Mouse (Mus musculus): ENCODE results near the gene Smpx. TPM values are rescaled to one million over a fixed set of nuclear protein-coding genes. Genes with fewer than 3 reads are reported as not detected.
A peak's percentile ranks its signal among the peaks of the same experiment; 100 is the strongest.

Smpx gene
- not detected for total RNA-seq (2021)
- long read RNA-seq, result 0 reads

DNA sequence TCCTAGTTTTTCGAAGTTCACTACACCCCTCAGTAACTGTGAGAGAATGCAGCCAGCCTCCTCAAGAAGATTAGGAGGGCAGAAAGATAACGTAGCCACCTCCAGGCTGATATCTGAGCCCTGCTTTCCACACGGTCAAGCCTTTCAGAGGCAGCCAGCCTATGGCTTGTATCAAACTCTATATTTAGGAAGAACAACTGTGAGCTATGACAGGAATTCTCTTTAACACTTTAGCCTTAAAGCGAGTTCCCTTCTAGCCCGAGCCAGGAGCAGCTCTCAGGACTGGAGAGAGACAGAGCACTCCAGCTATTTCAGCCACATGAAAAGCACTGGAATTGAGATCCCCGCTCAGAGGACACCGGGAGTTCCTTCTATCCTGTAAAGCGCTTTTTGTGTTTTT, at the start of gene Smpx:
TSS of gene Smpx (plus strand) at position 49 of the 400 bp plus-strand sequence.
- no peak for DNase-seq (ENCODE audit: low spot score in 2 of 2)

- DNase-seq (ENCODE audit: low spot score in 2 of 2), result no peak
These were observed 43.7 kb upstream of the Smpx start for GRCm38 (mm10) chrX:157655047-157655446.

DNA sequence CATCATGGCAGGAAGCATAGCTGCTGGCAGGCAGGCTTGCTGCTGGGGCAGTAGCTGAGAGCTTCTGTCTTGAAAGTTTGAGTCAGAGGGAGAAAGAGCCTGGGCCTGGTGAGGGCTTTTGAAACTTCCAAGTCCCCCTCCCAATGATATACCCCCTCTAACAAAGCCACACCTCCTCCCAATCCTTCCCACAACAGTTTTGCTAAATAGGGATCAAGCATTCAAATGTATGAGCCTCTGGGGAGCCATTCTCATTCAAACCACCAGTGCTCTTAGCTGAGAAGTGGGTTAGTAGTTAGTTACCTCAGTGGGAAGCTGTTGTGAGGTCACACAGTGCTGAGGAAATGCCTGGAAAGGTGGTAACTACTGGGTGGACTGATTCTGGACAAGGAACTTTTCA, 41.4 kb upstream of the Smpx start:
- DNase-seq (ENCODE audit: low spot score in 2 of 2), result no peak

DNA sequence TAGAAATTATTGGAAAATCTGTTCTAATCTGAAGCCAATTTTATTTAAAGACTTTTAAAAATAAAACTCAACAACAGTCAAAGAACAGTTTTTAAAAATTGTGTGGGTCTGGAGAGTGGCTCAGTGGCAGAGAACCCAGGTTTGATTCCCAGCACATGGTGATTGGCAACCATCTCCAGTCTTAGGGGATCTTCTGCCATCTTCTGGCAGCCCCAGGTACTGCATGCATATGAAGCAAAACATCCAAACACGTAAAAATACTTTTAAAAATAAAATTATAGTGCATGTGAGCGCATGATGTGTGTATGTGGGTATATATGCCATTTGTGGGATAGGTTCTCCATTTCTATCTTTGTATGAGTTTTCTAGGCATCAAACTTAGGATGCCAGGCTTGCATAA, 26.9 kb upstream of the Smpx start:
- no peak for DNase-seq (ENCODE audit: low spot score in 2 of 2)

DNA sequence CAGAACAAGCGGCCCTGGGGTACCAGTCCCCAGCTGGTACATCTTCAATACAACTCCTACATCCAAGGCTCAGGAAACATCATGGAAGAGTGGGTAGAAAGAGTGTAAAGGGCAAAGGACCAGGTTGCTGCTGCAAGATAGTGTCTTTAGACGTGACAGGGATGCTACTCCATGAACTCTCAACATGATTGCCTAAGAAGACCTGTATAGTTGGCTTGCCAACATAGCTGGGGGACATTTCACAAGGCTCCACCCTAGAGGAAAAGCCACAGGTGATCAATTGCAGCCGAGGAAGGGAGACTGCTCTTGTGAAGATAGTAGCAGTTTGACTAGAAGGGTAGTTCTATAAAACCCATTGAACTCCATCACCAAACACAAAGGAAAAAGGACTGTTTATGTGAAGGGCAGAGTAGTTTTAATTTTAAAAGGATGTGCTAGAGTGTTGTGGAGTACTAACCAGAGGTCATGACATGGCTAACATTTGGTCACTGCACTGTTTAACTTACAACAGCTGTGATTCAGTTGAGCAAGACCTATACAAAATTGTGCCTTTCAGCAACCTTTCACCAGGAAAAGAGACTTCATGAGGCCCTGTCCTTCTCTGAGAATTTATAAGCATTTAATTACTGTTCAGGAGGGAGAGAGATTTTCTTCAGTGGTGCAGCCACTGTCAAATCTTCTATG, 23.9 kb upstream of the Smpx start:
- no peak for DNase-seq (ENCODE audit: low spot score in 2 of 2)

- no peak for DNase-seq (ENCODE audit: low spot score in 2 of 2)
These were observed 7.5 kb upstream of the Smpx start for GRCm38 (mm10) chrX:157691186-157691585.

GRCm38 (mm10) chrX:157697591-157698135, 1.0 kb upstream of the Smpx start:
- no peak for DNase-seq (ENCODE audit: low spot score in 2 of 2)

- DNase-seq (ENCODE audit: low spot score in 2 of 2), result no peak
These were observed 8.5 kb downstream of the Smpx start for GRCm38 (mm10) chrX:157707236-157707635.

DNA sequence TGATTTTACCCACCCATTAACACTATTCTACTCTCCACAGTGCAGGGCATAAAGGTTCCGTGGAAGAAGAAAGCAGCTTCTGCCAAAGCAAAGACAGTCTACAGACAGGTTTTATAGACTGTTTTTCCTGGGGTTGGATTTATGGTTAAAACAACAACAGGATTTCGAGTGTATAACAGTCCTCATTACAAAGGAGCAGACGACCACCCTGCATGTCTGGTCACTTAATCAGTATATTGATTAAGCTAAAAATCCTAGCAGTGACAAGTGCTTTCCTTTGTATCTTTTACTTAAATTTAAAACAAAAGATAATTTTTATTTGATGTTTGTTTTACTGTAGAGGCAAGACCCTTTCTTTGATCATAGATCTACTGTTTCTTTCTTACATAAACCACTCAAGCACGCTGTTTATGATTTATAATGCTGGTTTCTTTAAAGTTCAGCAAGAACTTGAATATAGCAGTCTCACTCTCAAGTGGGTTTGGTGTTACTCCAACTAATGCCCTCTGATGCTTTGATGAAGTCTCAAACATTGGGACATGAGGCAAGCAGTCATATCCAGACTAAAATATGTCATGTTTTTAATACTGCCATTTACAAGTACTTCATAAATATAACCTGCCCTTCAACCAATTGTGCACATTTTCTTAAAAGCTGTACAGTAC, 10.0 kb downstream of the Smpx start:
- DNase-seq (ENCODE audit: low spot score in 2 of 2), result no peak

DNA sequence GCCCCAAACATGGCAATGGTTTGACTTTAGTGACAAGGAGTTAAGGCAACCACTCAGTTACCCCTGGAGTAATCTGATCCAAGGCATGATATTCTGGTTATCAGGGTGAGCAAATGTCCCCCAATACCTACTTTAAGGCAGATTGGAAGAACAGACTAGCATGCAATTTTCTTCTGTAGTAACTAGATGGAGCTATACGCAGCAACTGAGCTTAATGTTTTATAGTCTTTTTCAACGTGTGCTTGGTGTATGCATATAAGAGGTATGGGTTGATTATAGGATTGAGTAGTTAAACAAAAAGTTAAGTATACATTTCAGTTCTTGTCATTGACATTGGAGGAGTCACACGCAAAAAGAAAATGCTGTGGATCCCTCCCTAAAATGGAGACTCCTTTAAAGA, 21.2 kb downstream of the Smpx start:
- no peak for DNase-seq (ENCODE audit: low spot score in 2 of 2)

- DNase-seq (ENCODE audit: low spot score in 2 of 2), result peak; percentile 9 to 30
These were observed 32.1 kb downstream of the Smpx start for GRCm38 (mm10) chrX:157730622-157731341.

GRCm38 (mm10) chrX:157731658-157732314, 33.1 kb downstream of the Smpx start:
- peak; percentile 78 to 82 for DNase-seq (ENCODE audit: low spot score in 2 of 2)

- DNase-seq (ENCODE audit: low spot score in 2 of 2), result no peak
These were observed 33.6 kb downstream of the Smpx start for GRCm38 (mm10) chrX:157732346-157732745.

GRCm38 (mm10) chrX:157733836-157734235, 35.1 kb downstream of the Smpx start:
- no peak for DNase-seq (ENCODE audit: low spot score in 2 of 2)

DNA sequence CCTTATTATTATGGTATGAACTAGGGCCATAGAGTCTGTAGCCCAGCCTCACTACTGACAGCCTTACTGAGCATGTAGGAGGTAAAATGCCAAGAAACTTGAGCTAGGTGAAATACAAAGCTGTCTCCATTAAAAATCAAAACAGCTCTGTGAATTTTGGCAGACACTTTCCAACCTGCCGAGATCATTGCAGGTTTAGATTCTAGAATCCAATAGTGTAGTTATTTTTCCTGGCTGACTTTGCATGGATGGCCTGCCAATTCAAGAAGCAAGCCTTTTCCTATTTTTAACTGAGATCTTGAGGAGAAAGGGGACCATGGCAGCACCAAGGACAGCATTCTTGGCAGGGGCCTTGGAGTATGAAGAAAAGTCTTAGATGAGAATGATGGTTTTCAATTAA, 35.6 kb downstream of the Smpx start:
- no peak for DNase-seq (ENCODE audit: low spot score in 2 of 2)

GRCm38 (mm10) chrX:157747815-157748544, 49.3 kb downstream of the Smpx start:
- DNase-seq (ENCODE audit: low spot score in 2 of 2), result no peak

- no peak for DNase-seq (ENCODE audit: low spot score in 2 of 2)
These were observed 55.8 kb downstream of the Smpx start for GRCm38 (mm10) chrX:157754559-157754958.

GRCm38 (mm10) chrX:157762542-157762941, 63.8 kb downstream of the Smpx start:
- no peak for DNase-seq (ENCODE audit: low spot score in 2 of 2)

- no peak for DNase-seq (ENCODE audit: low spot score in 2 of 2)
These were observed 103.0 kb downstream of the Smpx start for GRCm38 (mm10) chrX:157801669-157802068.

Data from layer of hippocampus, postnatal 10 days (tissue).